Mouse (Mus musculus): ENCODE results near the gene Cacna1e.

The Cacna1e gene

DNA sequence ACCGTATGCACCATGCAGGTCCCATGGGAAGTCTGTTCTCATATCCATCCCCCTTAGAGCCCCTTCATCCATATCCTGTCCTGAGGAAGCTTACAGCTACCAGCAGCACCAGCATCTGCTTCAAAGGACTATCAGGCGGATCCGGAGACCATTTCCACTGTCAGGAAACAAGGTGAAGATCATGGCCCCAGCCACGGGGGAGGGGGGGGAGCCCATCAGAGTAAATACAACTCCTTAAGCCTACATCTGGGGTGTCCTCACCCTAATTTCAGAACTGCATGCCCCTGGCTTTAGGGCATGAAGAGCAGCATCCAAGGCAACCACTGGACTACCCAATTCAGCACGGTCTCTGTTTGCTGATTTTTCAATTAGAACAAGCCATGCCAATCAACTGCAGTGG is 47.8 kb downstream of the Cacna1e start:
- DNase-seq = no peak

DNA sequence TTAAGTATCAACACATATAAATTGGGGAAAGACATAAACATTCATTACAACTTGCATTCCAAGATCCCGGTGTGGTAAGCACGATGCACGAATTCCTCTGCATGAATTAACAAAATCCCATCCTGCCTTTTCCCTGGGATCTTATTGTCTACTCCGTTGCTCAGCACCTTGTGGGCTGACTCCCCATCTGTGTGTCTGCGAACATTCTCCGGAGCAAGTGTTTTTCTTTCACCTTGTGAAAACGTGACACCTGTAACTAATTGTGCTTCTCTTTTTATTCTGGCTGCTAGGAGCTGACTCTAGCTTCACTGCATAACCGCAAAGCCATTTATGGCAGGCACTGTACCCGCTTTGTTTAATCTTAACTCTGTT is 52.1 kb downstream of the Cacna1e start:
- DNase-seq = no peak

DNA sequence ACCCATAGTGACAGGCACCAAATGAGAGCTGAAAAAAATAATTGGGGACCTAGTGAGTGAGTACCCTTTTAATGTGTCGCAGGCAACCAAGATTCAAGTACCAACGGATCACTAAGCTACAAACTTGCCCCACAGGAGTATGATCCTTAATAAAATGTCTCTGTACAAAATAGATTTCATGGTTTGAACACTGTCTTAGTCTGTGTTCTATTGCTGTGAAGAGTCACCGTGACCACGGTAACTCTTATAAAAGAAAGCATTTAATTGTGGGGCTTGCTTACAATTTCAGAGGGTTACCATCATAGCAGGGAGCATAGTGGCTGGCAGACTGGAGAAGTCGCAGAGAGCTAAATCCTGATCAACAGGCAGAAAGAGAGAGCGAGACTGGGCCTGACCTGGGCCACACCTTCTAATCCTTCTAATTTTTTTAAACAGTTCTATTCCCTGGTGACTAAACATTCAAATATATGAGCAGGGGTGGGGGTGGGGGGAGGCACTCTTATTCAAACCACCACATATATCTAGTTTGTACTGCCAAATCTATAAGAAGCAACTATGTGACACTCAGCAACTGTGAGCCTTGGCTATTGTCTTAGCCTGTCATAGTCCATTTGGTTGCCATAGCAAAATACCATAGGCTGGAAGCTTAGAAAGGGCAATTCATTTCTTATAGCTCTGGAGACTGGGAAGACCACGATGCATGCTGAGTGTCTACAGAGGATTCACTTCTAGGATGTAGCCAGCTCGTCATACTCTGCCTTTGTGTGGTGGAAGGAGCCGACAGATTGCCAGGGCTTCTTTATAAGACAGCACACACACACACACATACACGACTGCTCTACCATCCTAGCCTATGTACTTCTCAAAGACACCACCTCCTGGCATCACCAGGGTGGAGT is 52.8 kb downstream of the Cacna1e start:
- DNase-seq = no peak

DNA sequence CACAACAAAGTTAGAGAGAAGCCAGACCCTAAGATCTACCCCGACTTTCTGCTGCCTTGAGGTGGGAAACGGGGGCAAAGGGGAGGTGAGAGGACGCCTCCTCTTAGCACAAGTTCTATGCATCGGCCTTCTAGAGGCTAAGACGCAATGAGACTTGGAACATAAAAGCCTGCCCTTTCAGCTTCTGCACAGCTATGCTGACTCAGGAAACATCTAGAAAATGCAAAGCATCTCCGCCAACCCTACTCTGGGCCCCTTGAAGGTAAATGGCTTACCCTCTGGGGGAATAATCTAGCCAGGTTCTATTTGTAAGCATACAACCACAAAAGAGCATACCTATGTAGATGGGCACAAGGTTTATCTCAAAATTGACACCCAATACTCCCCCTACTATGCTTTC is 54.2 kb downstream of the Cacna1e start:
- DNase-seq = no peak

DNA sequence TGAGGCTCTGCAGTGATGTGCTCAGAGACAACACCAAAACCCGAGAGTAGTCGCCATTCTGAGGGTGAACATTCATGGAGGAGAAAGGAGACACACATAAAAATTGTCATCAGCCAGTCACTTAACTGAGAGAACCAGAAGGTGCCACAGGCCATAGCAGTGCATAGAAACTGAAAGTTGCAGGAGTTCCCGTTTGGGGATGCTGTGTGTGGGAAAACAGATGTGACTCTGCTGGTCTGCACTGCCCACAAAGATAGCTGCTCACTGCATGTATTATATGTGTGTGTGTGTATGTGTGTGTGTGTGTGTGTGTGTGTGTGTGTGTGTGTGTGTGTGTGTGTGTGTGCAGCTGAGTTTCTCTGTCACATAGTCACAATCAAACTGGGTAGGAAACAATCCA is 61.2 kb downstream of the Cacna1e start:
- no peak for DNase-seq

DNA sequence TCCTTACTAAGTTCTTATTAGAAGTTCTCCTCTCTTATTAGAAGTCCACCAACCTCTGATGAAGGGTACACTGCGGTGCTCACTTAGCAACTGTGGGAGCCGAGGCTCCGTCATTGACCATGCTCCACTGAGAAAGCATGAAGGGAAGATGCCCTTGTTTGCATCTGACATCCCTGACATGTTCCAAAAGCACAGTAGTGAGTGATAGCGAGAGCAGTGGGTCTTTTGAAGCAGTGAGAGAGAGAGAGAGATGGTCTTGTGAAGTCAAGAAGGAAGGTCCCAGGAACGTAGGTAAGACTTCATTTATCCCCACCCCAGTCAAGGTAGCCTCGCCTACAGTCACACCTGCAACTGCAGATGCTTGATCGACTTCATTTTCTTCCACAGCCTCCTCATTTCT is 63.9 kb downstream of the Cacna1e start:
- DNase-seq = no peak

DNA sequence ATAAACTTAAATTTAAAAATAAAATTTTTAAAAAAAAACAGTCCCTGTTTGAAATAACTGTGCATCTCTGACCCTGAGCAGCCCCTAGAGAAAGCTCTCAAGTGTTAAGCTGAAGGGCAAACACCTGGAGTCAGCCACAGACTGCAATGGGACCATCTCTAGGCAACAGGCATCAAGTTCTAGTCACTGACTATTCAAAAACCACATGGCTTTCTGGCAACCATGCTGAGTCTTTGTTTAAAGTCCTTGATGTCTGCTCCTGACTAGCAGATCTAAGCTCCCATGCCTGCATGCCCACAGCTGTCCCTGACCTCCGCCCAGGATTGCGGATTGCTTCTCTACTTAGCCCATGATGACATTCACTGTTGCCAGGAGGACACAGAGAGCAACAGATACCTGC is 64.3 kb downstream of the Cacna1e start:
- DNase-seq = no peak

- DNase-seq = no peak
Measured at GRCm38 (mm10) chr1:154818742-154819141, 65.6 kb downstream of the Cacna1e start.

DNA sequence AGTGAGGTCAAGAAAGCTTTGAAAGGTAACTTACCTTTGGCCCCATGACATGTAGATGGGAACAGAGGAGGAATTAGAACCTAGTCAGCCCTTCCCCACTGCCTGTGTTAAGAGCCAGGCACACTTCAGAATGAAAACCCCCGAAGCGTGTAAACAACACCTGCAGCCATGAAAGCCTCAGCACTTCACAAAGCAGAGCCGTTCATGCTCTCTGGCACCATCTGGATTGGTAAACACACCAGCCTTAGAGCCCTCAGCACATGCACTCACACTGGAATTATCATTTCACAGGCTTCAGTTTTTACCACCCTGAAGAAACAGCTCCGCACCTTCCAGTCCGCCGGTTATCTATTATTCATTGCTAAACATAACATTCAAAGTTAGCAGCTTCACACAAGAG is 67.5 kb downstream of the Cacna1e start:
- no peak for DNase-seq

DNA sequence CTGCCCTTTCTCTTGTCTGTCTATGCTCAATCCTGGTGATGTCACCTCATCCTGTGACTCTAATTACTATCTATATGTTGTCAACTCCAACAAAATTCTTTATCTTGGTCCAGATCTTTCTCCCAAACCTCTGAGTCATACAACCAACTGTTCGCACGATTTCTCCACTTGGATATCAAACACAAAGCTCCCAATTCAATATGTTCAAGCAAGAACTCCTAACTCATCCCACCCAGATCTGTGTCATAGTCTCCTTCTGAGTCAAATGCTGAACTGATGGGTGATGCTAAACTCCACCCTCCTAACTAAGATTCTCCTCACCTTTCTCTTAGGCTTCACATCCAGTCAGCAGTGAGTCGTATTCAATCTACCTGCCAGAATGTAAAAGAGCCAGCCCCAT is 68.0 kb downstream of the Cacna1e start:
- no peak for DNase-seq

- no peak for DNase-seq
Measured at GRCm38 (mm10) chr1:154805742-154806141, 78.6 kb downstream of the Cacna1e start.

DNA sequence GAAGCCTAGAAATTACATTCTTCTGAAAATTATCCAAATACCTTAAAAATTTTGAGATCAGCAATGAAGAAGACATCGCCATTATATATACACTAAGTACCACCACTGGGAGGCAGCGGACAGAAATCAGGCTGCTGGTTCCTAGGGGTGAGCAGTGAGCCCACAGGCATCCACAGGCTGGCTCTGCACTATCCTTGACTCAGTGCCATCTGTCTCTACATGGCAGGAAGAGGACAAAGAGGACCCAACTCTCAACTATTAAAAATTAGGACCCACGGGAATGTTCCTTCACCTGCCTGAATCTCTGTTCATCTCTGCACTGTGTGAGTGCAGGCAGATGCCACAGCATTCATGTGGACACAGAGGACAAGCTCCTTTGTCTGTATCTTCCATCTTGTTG is 79.3 kb downstream of the Cacna1e start:
- no peak for DNase-seq

GRCm38 (mm10) chr1:154802301-154802904 is 81.9 kb downstream of the Cacna1e start:
- DNase-seq = no peak

- DNase-seq = no peak
Measured at GRCm38 (mm10) chr1:154799257-154799656, 85.0 kb downstream of the Cacna1e start.

DNA sequence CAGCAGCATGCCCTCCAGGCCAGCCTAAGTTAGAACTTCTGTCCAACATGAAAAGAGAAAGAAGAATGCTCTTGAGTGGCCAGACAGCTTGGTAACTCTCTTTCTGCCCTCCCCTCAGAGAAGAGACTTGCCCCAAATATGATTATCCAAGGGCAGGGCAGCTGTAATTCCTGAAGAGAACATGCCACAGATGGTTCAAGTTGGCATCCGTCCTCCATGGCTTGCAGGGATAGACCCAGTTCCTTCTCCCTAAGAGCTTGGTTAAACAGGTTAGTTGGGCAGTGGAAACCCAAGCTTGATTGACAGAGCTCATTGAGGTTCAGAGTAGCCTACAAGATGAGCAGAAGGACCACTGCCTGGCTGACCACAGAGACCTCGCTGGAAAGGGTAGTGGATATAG is 85.5 kb downstream of the Cacna1e start:
- no peak for DNase-seq

GRCm38 (mm10) chr1:154796685-154797084 is 87.6 kb downstream of the Cacna1e start:
- DNase-seq = peak; percentile 26

GRCm38 (mm10) chr1:154794518-154794951 is 89.8 kb downstream of the Cacna1e start:
- DNase-seq = no peak

GRCm38 (mm10) chr1:154791544-154792174 is 92.6 kb downstream of the Cacna1e start:
- DNase-seq = no peak

GRCm38 (mm10) chr1:154788491-154788890 is 95.8 kb downstream of the Cacna1e start:
- no peak for DNase-seq

DNA sequence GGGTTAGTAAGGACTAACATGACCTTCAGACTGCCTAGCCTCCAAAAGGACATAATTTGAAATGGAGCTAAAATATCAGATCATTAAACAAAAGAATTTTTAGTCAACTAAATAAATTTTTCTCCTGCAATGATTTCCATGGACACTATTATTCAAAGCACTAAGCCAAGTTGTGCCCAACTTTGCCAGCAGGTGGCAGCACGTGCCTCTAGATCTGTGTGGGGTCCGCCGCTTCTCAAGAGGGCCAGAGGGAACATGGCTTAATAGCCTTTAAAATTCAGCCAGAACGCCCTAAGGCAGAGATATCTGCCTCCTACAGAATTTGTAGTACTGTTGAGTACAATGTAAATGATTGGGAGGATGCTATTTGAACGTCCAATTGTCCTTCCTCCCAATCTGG is 96.2 kb downstream of the Cacna1e start:
- peak; percentile 70 for DNase-seq

GRCm38 (mm10) chr1:154787418-154787817 is 96.9 kb downstream of the Cacna1e start:
- DNase-seq = no peak

DNA sequence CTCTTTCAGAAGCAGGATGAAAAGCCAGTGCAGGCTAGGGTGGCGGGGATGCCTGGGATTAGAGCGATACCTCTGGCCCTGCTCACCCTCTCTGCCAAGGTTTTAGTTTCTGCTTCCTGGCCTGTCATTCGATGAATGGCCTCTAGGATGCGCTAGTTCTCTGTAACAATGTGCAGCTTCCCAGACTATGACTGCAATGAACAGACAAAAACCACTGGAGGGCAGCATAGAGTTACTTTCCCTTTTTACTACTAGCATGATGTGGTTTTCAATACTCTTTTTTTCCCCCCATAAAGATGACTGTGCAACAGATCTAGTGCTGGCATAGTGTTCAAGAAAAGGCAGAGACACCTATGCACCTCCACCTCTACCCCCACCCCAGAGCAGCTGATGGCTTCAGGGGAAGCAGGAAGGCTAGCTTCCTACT is 98.0 kb downstream of the Cacna1e start:
- peak; percentile 66 for DNase-seq

- no peak for DNase-seq
Measured at GRCm38 (mm10) chr1:154784862-154785261, 99.4 kb downstream of the Cacna1e start.

GRCm38 (mm10) chr1:154783521-154783920 is 100.8 kb downstream of the Cacna1e start:
- no peak for DNase-seq

All from liver (tissue).